Mouse (Mus musculus): ENCODE measurements around the gene Ankrd31.

- no peak for TF ChIP-seq POLR2A (IDR thresholded peaks at IDR 0.05; ENCODE audit: insufficient read depth, low read depth, low read length)
- TF ChIP-seq CTCF (IDR thresholded peaks at IDR 0.05) = no peak
- TF ChIP-seq EP300 (IDR thresholded peaks at IDR 0.05; ENCODE audit: insufficient read depth, low read depth, low read length) = no peak
Observed at GRCm38 (mm10) chr13:96889985-96890384, 141.9 kb downstream of the Ankrd31 start.

Data from heart, adult 2 months (tissue).